Mouse (Mus musculus): ENCODE measurements around the gene Ddx31. TPM values are rescaled to one million over a fixed set of nuclear protein-coding genes. Genes with fewer than 3 reads are reported as not detected.
A peak's percentile ranks its signal among the peaks of the same experiment; 100 is the strongest.

Gene Ddx31
- polyA plus RNA-seq, 1 experiment from 2014 or later: 16.7 TPM

DNA sequence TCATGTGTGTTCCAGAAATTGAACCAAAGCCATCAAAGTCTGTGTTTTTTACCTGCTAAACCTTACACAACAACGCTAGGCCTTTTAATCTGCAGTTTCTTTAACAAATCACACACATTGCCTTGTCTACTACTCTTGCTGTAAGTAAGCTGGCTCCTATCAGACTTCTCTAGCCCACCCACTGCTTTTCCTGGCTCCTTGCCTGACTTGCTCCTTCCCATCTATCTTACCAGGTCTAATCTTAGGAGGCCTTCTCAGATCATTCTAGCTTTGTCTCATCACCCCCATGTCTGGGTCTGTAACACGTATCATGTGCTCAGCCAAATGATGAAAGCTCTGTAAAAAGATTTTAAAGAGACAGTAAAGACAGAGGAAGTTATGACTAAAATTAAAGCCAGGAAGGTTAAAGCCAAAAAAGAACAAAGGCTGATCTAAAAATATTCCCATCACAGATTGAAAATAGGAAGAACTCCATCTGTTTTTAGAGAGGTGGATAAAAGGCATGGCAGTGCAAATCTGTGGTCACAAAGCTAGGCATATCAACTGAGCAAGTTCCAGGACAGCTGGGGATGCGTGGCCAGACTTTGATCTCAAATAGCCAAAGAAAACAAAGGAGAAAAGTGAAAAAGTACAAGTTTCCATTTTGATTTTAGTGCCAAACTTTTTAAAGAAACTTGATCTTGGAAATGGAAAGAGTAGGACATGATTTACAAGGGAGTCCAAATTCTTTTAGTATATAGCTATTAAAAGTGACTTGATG is 3.8 kb upstream of the Ddx31 start:
- 87% methylated on average over 3 of the region's 3 CpGs for WGBS
- no peak for DNase-seq (ENCODE audit: low spot score)
- Histone ChIP-seq H3K27me3 (ENCODE audit: insufficient read depth, poor library complexity, severe bottlenecking) (no peaks in the 10 kb centered on the region), H3K4me3 (no peak overlapping the region), H3K36me3 (peaks cover 50% of the 10 kb centered on the region), H3K9me3 (no peaks in the 10 kb centered on the region), H3K4me1 (replicated peaks) (peaks cover 23% of the 10 kb centered on the region), H3K27ac (no peak overlapping the region)

DNA sequence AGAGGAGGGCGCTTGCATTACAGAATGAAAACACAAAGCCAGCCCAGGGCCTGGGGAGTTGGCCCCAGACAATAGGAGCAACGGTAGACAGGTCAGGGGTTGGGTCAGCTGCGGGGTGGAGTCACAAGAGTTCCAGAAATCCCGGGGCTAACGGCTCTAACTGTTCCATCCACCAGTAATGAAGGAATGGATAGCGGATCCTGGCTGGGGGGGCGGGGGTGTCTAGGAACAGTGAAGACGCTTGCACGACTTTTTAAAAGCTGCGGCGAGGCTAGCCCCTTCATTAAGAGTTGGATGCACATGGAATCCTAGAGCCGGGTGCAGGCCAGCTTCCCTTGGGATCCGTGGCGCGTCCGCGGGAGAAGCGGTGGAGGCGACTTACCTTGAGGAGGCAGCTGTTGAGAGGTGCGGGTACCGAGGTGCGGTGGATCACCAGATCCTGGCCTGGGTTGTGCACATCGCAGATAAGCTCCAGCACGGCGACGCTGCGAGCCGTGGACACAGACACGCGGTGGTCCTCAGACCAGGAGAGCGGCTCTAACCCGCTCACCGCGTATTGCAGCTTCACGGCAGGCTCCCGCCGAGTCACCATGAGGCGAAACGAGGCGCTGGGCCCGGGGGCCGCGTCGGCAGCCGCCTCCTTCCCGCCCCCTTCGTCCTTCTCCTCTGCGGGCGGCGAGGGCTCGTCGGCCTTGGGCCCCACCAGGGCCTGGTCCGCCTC is 545 bp upstream of the Ddx31 start:
- Histone ChIP-seq H3K27ac (peak overlapping the region; percentile 97), H3K9me3 (no peaks in the 10 kb centered on the region), H3K4me1 (replicated peaks) (peaks cover 41% of the 10 kb centered on the region), H3K27me3 (ENCODE audit: insufficient read depth, poor library complexity, severe bottlenecking) (no peaks in the 10 kb centered on the region), H3K36me3 (peaks cover 25% of the 10 kb centered on the region), H3K4me3 (peak overlapping the region; percentile 99)
- WGBS: 0% methylated on average over 53 of the region's 53 CpGs
- DNase-seq (ENCODE audit: low spot score): peak; percentile 38

DNA sequence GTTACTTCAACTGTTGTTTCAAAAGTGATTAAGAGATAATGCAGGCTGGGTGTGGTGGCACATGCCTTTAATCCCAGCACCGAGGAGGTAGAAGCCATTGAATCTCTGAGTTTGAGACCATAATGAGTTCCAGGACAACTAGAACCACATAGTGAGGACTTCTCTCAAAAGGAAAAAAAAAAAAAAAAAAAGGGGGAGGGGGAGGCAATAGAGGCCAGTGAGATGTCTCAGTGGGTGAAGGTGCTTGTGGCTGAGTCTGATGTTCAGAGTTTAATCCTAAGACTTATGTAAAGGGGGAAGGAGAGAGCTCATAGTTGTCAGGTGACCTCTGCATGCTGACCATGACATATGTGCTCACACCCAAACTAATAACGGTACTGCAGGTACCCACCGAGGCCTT is 1.8 kb downstream of the Ddx31 start:
- Histone ChIP-seq H3K9me3 (no peaks in the 10 kb centered on the region), H3K36me3 (peaks cover 31% of the 10 kb centered on the region), H3K27ac (no peak overlapping the region), H3K4me3 (peak overlapping the region; percentile 99), H3K27me3 (ENCODE audit: insufficient read depth, poor library complexity, severe bottlenecking) (no peaks in the 10 kb centered on the region), H3K4me1 (replicated peaks) (peaks cover 41% of the 10 kb centered on the region)
- 87% methylated on average over 3 of the region's 3 CpGs for WGBS
- no peak for DNase-seq (ENCODE audit: low spot score)

GRCm38 (mm10) chr2:28848879-28849278 is 8.7 kb downstream of the Ddx31 start:
- Histone ChIP-seq H3K27ac (no peak overlapping the region), H3K4me1 (replicated peaks) (no peaks in the 10 kb centered on the region), H3K4me3 (no peak overlapping the region), H3K27me3 (ENCODE audit: insufficient read depth, poor library complexity, severe bottlenecking) (no peaks in the 10 kb centered on the region), H3K9me3 (no peaks in the 10 kb centered on the region), H3K36me3 (peaks cover 93% of the 10 kb centered on the region)
- no peak for DNase-seq (ENCODE audit: low spot score)
- WGBS: 91% methylated on average over 2 of the region's 2 CpGs

GRCm38 (mm10) chr2:28852594-28852993 is 12.4 kb downstream of the Ddx31 start:
- Histone ChIP-seq H3K9me3 (no peaks in the 10 kb centered on the region), H3K4me3 (no peak overlapping the region), H3K4me1 (replicated peaks) (no peaks in the 10 kb centered on the region), H3K36me3 (peaks cover 88% of the 10 kb centered on the region), H3K27me3 (ENCODE audit: insufficient read depth, poor library complexity, severe bottlenecking) (no peaks in the 10 kb centered on the region), H3K27ac (no peak overlapping the region)
- DNase-seq (ENCODE audit: low spot score): no peak
- WGBS: 98% methylated on average over 3 of the region's 3 CpGs

GRCm38 (mm10) chr2:28855773-28856172 is 15.6 kb downstream of the Ddx31 start:
- Histone ChIP-seq H3K9me3 (no peaks in the 10 kb centered on the region), H3K27me3 (ENCODE audit: insufficient read depth, poor library complexity, severe bottlenecking) (no peaks in the 10 kb centered on the region), H3K27ac (no peak overlapping the region), H3K4me1 (replicated peaks) (no peaks in the 10 kb centered on the region), H3K4me3 (no peak overlapping the region), H3K36me3 (peaks cover 87% of the 10 kb centered on the region)
- DNase-seq (ENCODE audit: low spot score): no peak
- WGBS: 92% methylated on average over 2 of the region's 2 CpGs

- peaks cover 97% of the 10 kb centered on the region for H3K36me3 ChIP-seq
- no peaks in the 10 kb centered on the region for H3K9me3 ChIP-seq
Measured at GRCm38 (mm10) chr2:28859303-28859702, 19.1 kb downstream of the Ddx31 start.

GRCm38 (mm10) chr2:28860678-28861423 is 20.6 kb downstream of the Ddx31 start:
- no peak for DNase-seq (ENCODE audit: low spot score)
- Histone ChIP-seq H3K4me1 (replicated peaks) (no peaks in the 10 kb centered on the region), H3K4me3 (no peak overlapping the region), H3K9me3 (no peaks in the 10 kb centered on the region), H3K36me3 (peaks cover 97% of the 10 kb centered on the region), H3K27ac (no peak overlapping the region), H3K27me3 (ENCODE audit: insufficient read depth, poor library complexity, severe bottlenecking) (no peaks in the 10 kb centered on the region)
- WGBS: 95% methylated on average over 8 of the region's 8 CpGs

More at GRCm38 (mm10) chr2:28859303-28859702, 19.1 kb downstream of the Ddx31 start:
- Histone ChIP-seq H3K4me3 (no peak overlapping the region), H3K27ac (no peak overlapping the region), H3K27me3 (ENCODE audit: insufficient read depth, poor library complexity, severe bottlenecking) (no peaks in the 10 kb centered on the region), H3K4me1 (replicated peaks) (no peaks in the 10 kb centered on the region)
- no peak for DNase-seq (ENCODE audit: low spot score)
- 90% methylated on average over 4 of the region's 4 CpGs for WGBS

GRCm38 (mm10) chr2:28863857-28864256 is 23.7 kb downstream of the Ddx31 start:
- no peak for DNase-seq (ENCODE audit: low spot score)
- H3K9me3 ChIP-seq: no peaks in the 10 kb centered on the region
- H3K4me1 ChIP-seq (replicated peaks): no peaks in the 10 kb centered on the region
- peaks cover 98% of the 10 kb centered on the region for H3K36me3 ChIP-seq
- H3K27me3 ChIP-seq (ENCODE audit: insufficient read depth, poor library complexity, severe bottlenecking): no peaks in the 10 kb centered on the region
- no peak overlapping the region for H3K27ac ChIP-seq
- H3K4me3 ChIP-seq: no peak overlapping the region

GRCm38 (mm10) chr2:28867495-28867894 is 27.3 kb downstream of the Ddx31 start:
- Histone ChIP-seq H3K4me1 (replicated peaks) (no peaks in the 10 kb centered on the region), H3K36me3 (peaks cover 76% of the 10 kb centered on the region), H3K27me3 (ENCODE audit: insufficient read depth, poor library complexity, severe bottlenecking) (no peaks in the 10 kb centered on the region), H3K4me3 (no peak overlapping the region), H3K9me3 (no peaks in the 10 kb centered on the region), H3K27ac (no peak overlapping the region)
- WGBS: 83% methylated on average over 7 of the region's 7 CpGs
- no peak for DNase-seq (ENCODE audit: low spot score)

DNA sequence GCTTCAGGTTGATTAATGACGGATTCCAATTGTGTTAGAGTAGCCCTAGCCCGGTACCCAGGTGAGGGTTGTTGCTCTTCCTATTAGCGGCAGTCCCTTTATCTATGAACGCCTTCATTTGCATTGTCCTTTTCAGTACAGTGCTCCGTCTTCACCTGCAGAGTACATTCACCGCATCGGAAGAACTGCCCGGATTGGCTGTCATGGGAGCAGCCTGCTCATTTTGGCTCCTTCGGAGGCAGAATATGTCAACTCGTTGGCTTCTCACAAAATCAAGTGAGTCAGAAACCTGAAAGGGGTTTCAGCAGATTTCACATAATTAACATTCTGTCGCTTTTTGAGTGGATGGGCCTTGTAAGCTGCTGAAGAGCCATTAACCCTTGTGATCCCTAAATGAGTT is 35.3 kb downstream of the Ddx31 start:
- H3K9me3 ChIP-seq: no peaks in the 10 kb centered on the region
- WGBS: 93% methylated on average over 11 of the region's 11 CpGs
- H3K27me3 ChIP-seq (ENCODE audit: insufficient read depth, poor library complexity, severe bottlenecking): no peaks in the 10 kb centered on the region
- DNase-seq (ENCODE audit: low spot score): no peak
- H3K4me1 ChIP-seq (replicated peaks): no peaks in the 10 kb centered on the region
- no peak overlapping the region for H3K27ac ChIP-seq
- H3K4me3 ChIP-seq: no peak overlapping the region
- H3K36me3 ChIP-seq: peaks cover 59% of the 10 kb centered on the region

GRCm38 (mm10) chr2:28881275-28881674 is 41.1 kb downstream of the Ddx31 start:
- no peak overlapping the region for H3K27ac ChIP-seq
- WGBS: 94% methylated on average over 3 of the region's 3 CpGs
- no peak for DNase-seq (ENCODE audit: low spot score)
- H3K27me3 ChIP-seq (ENCODE audit: insufficient read depth, poor library complexity, severe bottlenecking): no peaks in the 10 kb centered on the region
- H3K4me3 ChIP-seq: no peak overlapping the region
- H3K4me1 ChIP-seq (replicated peaks): no peaks in the 10 kb centered on the region
- H3K9me3 ChIP-seq: no peaks in the 10 kb centered on the region
- peaks cover 71% of the 10 kb centered on the region for H3K36me3 ChIP-seq

DNA sequence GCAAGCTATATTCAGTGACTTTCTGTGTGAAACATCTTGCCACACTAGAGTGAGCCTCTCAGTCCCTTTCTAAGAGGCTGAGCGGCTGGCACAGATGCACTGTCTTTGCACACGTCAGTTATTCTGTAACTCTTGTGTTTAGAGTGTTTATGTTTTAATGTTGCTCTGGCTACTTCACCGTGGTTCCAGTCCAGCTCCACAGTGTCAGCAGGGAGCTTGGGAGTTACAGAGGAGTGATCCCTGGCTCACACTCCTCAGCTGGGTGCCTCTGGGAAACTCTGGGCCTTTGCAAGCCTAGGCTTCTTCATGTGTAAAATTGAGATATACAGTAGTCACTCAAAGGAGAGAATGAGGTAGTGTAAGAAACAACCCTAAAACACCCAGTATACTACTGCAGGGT is 41.8 kb downstream of the Ddx31 start:
- Histone ChIP-seq H3K4me1 (replicated peaks) (no peaks in the 10 kb centered on the region), H3K36me3 (peaks cover 70% of the 10 kb centered on the region), H3K4me3 (no peak overlapping the region), H3K27ac (no peak overlapping the region), H3K27me3 (ENCODE audit: insufficient read depth, poor library complexity, severe bottlenecking) (no peaks in the 10 kb centered on the region), H3K9me3 (no peaks in the 10 kb centered on the region)
- WGBS: 90% methylated on average over 3 of the region's 3 CpGs
- no peak for DNase-seq (ENCODE audit: low spot score)
